Mouse (Mus musculus) liver, adult 2 months (tissue): ENCODE measurements around the gene Aebp1. TPM values are rescaled to one million over a fixed set of nuclear protein-coding genes. Genes with fewer than 3 reads are reported as not detected.

ENCODE experiments used
- DNase-seq: peaks from one replicate; pipeline ENCODE4 v3.0.0-alpha.2; 2011; ENCODE audit warnings: low read depth, low spot score; ENCODE audit errors: extremely low read depth
- H3K27ac ChIP-seq: fragments of 200-500 bp; replicated peaks from 2 replicates; pipeline ENCODE4 v1.5.1; 2012; ENCODE audit warnings: low read depth, mild to moderate bottlenecking, control low read depth, inconsistent platforms, low read length; ENCODE audit not compliant: insufficient read depth
- H3K27me3 ChIP-seq: fragments of 200-500 bp; 2 replicates; pipeline ENCODE4 v1.6.1; 2012; ENCODE audit warnings: mild to moderate bottlenecking, moderate library complexity, low read length, inconsistent platforms; ENCODE audit not compliant: control insufficient read depth, insufficient read depth
- H3K36me3 ChIP-seq: fragments of 200-500 bp; 2 replicates; pipeline ENCODE4 v1.6.1; 2012; ENCODE audit warnings: low read length, inconsistent platforms; ENCODE audit not compliant: control insufficient read depth, insufficient read depth
- H3K4me1 ChIP-seq: fragments of 200-500 bp; 2 replicates; pipeline ENCODE4 v1.6.1; 2011; ENCODE audit warnings: low read length; ENCODE audit not compliant: control insufficient read depth, insufficient read depth
- H3K4me3 ChIP-seq: fragments of 200-500 bp; 2 replicates; pipeline ENCODE4 v1.5.1; 2011; ENCODE audit warnings: low read depth, mild to moderate bottlenecking, control low read depth, low read length, moderate library complexity; ENCODE audit not compliant: insufficient read depth
- H3K79me2 ChIP-seq: fragments of 200-500 bp; 2 replicates; pipeline ENCODE4 v1.6.1; 2012; ENCODE audit warnings: inconsistent platforms, mild to moderate bottlenecking, low read length, moderate library complexity; ENCODE audit not compliant: control insufficient read depth, insufficient read depth
- H3K9ac ChIP-seq: fragments of 200-500 bp; 2 replicates; pipeline ENCODE4 v1.6.1; 2012; ENCODE audit warnings: low read depth, mild to moderate bottlenecking, control low read depth, inconsistent platforms, low read length
- CTCF ChIP-seq: fragments of 200-500 bp; IDR thresholded peaks from 2 replicates; pipeline ENCODE4 v1.5.1; 2011; ENCODE audit warnings: low read depth, low read length, control low read depth
- POLR2A ChIP-seq: fragments of 200-500 bp; IDR thresholded peaks from 2 replicates; pipeline ENCODE4 v1.6.1; 2011; ENCODE audit warnings: low read length, control low read depth; ENCODE audit not compliant: insufficient read depth; ENCODE audit errors: extremely low read depth
- WGBS: fragments of 180-500 bp; shearing (Covaris S2); methylation state at CpG from one replicate; pipeline ENCODE4 v1.1.7; 2018; 5-methylcytosine and 5-hydroxymethylcytosine counted together
- polyA plus RNA-seq: library from polyadenylated mRNA; depleted of rRNA; stranded (reverse); fragments of >200 nt; gene quantifications from 2 replicates; pipeline ENCODE4 v1.2.3, GENCODE M21; 2012
- total RNA-seq: library from RNA; depleted of rRNA; stranded (reverse); fragments of >200 nt; gene quantifications from 2 replicates; pipeline ENCODE4 v1.2.3, GENCODE M21; 2014

The Aebp1 gene
- total and polyA plus RNA-seq, 2 experiments, result 0.83 to 1.4 TPM

DNA sequence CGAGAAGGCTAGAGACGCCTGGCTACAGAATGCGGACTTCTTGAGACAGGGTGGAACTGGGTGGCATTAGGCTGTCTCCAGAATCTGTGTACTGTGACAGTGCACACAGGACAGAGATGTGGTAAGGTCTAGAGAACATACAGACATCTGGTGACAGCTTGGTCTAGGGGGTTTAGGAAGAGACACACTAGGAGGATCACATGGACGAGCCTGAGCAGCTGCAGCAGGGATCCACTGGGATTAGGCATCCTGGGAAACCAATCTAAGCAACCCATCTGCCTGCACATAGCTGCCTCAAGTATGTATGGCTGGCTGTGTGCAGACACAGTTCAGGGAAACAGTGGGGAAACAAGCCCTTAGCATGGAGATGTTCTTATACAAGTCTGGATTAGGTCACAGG is 52.2 kb downstream of the Aebp1 start:
- TF ChIP-seq POLR2A, result no peak
- TF ChIP-seq CTCF, result no peak
- 51% methylated on average over 4 of the region's 4 CpGs for WGBS
- Histone ChIP-seq H3K79me2 (peaks cover 24% of the 10 kb centered on the region; the same call in 1 of the 2 replicates), H3K27me3 (no peaks in the 10 kb centered on the region), H3K4me1 (peaks cover 42% of the 10 kb centered on the region), H3K9ac (peak overlapping the region; percentile 81), H3K27ac (peak overlapping the region; percentile 93), H3K4me3 (peak overlapping the region; percentile 58), H3K36me3 (peaks cover 14% of the 10 kb centered on the region; the same call in 1 of the 2 replicates)
- peak; percentile 35 for DNase-seq

DNA sequence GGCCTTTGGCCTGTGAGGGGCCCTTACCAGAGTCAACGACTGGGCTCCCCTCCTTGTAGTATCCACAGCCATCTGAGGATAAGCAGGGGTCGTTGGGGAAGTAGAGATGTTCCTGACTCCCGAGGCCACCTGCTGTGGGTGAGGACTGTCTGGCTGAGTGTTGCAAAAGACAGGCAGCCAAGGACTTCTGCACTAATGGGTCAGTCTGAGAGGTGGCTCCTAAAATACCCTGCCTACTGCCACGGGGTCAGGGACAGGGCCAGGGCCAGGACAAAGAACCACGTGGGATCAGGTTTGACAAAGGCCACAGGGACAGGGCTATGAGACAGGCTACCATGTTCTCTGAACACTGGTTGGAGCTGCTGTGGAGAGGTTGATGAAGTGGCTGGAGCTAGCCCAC is 53.2 kb downstream of the Aebp1 start:
- TF ChIP-seq CTCF, result no peak
- TF ChIP-seq POLR2A, result peak; percentile 93
- H3K9ac ChIP-seq, result peak overlapping the region; percentile 81
- peak overlapping the region; percentile 58 for H3K4me3 ChIP-seq

GRCm38 (mm10) chr11:5915429-5916177 is 53.9 kb downstream of the Aebp1 start:
- no peak for TF ChIP-seq POLR2A
- TF ChIP-seq CTCF, result no peak
- H3K79me2 ChIP-seq, result peaks cover 24% of the 10 kb centered on the region; the same call in 1 of the 2 replicates
- peak overlapping the region; percentile 42 for H3K4me3 ChIP-seq
- DNase-seq, result peak; percentile 100
- 14% methylated on average over 5 of the region's 5 CpGs for WGBS
- no peaks in the 10 kb centered on the region for H3K27me3 ChIP-seq
- H3K27ac ChIP-seq, result peak overlapping the region; percentile 97
- H3K9ac ChIP-seq, result peak overlapping the region; percentile 59
- H3K36me3 ChIP-seq, result peaks cover 9% of the 10 kb centered on the region; the same call in 1 of the 2 replicates
- peaks cover 45% of the 10 kb centered on the region for H3K4me1 ChIP-seq

More for the DNA sequence above, 53.2 kb downstream of the Aebp1 start:
- Histone ChIP-seq H3K79me2 (peaks cover 24% of the 10 kb centered on the region; the same call in 1 of the 2 replicates), H3K4me1 (peaks cover 42% of the 10 kb centered on the region), H3K36me3 (peaks cover 11% of the 10 kb centered on the region; the same call in 1 of the 2 replicates), H3K27ac (peak overlapping the region; percentile 97), H3K27me3 (no peaks in the 10 kb centered on the region)
- DNase-seq, result peak; percentile 98
- 14% methylated on average over 5 of the region's 5 CpGs for WGBS

- TF ChIP-seq CTCF (no peak), POLR2A (no peak)
- Histone ChIP-seq H3K4me3 (peak overlapping the region; percentile 34), H3K27ac (peak overlapping the region; percentile 79), H3K4me1 (peaks cover 42% of the 10 kb centered on the region), H3K9ac (peak overlapping the region; percentile 59), H3K27me3 (no peaks in the 10 kb centered on the region), H3K79me2 (peaks cover 24% of the 10 kb centered on the region; the same call in 1 of the 2 replicates), H3K36me3 (peaks cover 6% of the 10 kb centered on the region; the same call in 1 of the 2 replicates)
- 22% methylated on average over 8 of the region's 8 CpGs for WGBS
- peak; percentile 75 for DNase-seq
Measured at GRCm38 (mm10) chr11:5916178-5916548, 54.4 kb downstream of the Aebp1 start.

GRCm38 (mm10) chr11:5918111-5918510 is 56.4 kb downstream of the Aebp1 start:
- Histone ChIP-seq H3K9ac (no peak overlapping the region), H3K79me2 (peaks cover 24% of the 10 kb centered on the region; the same call in 1 of the 2 replicates), H3K4me1 (peaks cover 33% of the 10 kb centered on the region), H3K4me3 (no peak overlapping the region), H3K27ac (peak overlapping the region; percentile 68), H3K36me3 (0 out of 2 replicates have a peak, but pooled peaks cover 2% of the 10 kb centered on the region), H3K27me3 (no peaks in the 10 kb centered on the region)
- DNase-seq, result peak; percentile 85
- no peak for TF ChIP-seq POLR2A
- no peak for TF ChIP-seq CTCF
- 25% methylated on average over 2 of the region's 2 CpGs for WGBS
